Mouse (Mus musculus) bone marrow macrophage, adult 2 months (primary cell): Measurements from ENCODE around the gene Fgfr2. TPM values are rescaled to one million over a fixed set of nuclear protein-coding genes. Genes with fewer than 3 reads are reported as not detected.

Experiments used
- H3K27ac ChIP-seq: 2 replicates; pipeline ENCODE4 v1.5.1; 2012; ENCODE audit warnings: low read depth, low read length; ENCODE audit not compliant: insufficient read depth
- H3K4me1 ChIP-seq: 2 replicates; pipeline ENCODE4 v1.6.1; 2012; ENCODE audit warnings: low read length; ENCODE audit not compliant: control insufficient read depth, insufficient read depth
- H3K4me3 ChIP-seq: 2 replicates; pipeline ENCODE4 v1.5.1; 2012; ENCODE audit warnings: mild to moderate bottlenecking, low read length, moderate library complexity; ENCODE audit not compliant: insufficient read depth
- CTCF ChIP-seq: IDR thresholded peaks from 2 replicates; pipeline ENCODE4 v1.5.1; 2012; ENCODE audit warnings: low read depth, mild to moderate bottlenecking, low read length, moderate library complexity
- POLR2A ChIP-seq: IDR thresholded peaks from 2 replicates; pipeline ENCODE4 v1.6.1; 2012; ENCODE audit warnings: mild to moderate bottlenecking, low read depth, low read length, borderline replicate concordance
- polyA plus RNA-seq: library from polyadenylated mRNA; stranded (reverse); fragments of >200 nt; gene quantifications from 2 replicates; pipeline ENCODE4 v1.2.4, GENCODE M21; 2012; ENCODE audit not compliant: missing spikeins, insufficient read depth, insufficient read length

The Fgfr2 gene
- polyA plus RNA-seq, 1 experiment: 0.27 TPM

GRCm38 (mm10) chr7:130590081-130590828 lies 2532.9 kb downstream of the Fgfr2 start:
- no peak overlapping the region for H3K27ac ChIP-seq
- peaks cover 4% of the 10 kb centered on the region for H3K4me1 ChIP-seq
- no peak for TF ChIP-seq POLR2A
- no peak for TF ChIP-seq CTCF
- no peak overlapping the region for H3K4me3 ChIP-seq

GRCm38 (mm10) chr7:130586521-130587072 lies 2536.6 kb downstream of the Fgfr2 start:
- TF ChIP-seq POLR2A (no peak), CTCF (no peak)

GRCm38 (mm10) chr7:130578607-130579006 lies 2544.5 kb downstream of the Fgfr2 start:
- Histone ChIP-seq H3K4me1 (no peaks in the 10 kb centered on the region), H3K4me3 (no peak overlapping the region), H3K27ac (no peak overlapping the region)
- TF ChIP-seq CTCF: no peak
- TF ChIP-seq POLR2A: no peak

More at GRCm38 (mm10) chr7:130586521-130587072, 2536.6 kb downstream of the Fgfr2 start:
- Histone ChIP-seq H3K4me1 (peaks cover 4% of the 10 kb centered on the region), H3K27ac (no peak overlapping the region), H3K4me3 (no peak overlapping the region)

GRCm38 (mm10) chr7:130578066-130578465 lies 2545.1 kb downstream of the Fgfr2 start:
- no peaks in the 10 kb centered on the region for H3K4me1 ChIP-seq
- no peak overlapping the region for H3K27ac ChIP-seq
- H3K4me3 ChIP-seq: no peak overlapping the region
- TF ChIP-seq POLR2A (no peak), CTCF (no peak)

DNA sequence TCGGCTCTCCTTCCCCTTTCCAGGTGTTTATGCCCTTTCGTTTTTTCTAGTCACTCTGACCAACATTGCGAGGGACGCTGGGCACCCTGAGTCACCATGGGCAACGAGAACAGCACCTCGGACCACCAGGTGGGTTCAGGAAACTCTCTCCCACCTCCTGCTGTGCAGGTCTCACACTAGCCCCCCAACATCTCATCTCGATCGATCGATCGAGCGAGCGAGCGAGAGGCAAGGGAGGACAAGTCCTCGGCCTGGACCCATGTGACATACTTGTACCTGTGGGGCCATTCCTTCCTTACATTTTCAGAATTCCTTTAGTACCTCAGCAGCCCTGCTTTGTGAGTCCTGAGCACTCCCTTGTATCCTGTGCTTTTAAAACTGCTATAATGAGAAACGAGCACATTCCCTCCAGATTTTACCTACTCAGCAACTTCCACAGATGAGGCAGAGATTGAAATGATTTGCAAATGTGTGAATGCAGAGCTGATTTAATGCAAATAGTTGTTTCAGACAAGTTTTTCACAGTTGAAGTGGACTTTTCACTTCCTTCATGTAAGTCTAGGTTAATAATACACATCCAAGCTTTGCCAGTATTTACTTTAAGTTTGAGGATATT lies 2545.7 kb downstream of the Fgfr2 start, which contains the start of gene Tacc2:
Gene Tacc2 (plus strand): TSS at position 51 of the 616 bp plus-strand sequence.
- H3K4me1 ChIP-seq: no peaks in the 10 kb centered on the region
- TF ChIP-seq POLR2A (no peak), CTCF (no peak)
- no peak within 1 kb of the TSS for H3K27ac ChIP-seq
- H3K4me3 ChIP-seq: peak within 1 kb of the TSS; percentile 21; the same call in 1 of the 2 replicates

- no peaks in the 10 kb centered on the region for H3K4me1 ChIP-seq
- no peak overlapping the region for H3K27ac ChIP-seq
- peak overlapping the region; percentile 21; the same call in 1 of the 2 replicates for H3K4me3 ChIP-seq
- no peak for TF ChIP-seq CTCF
- no peak for TF ChIP-seq POLR2A
These were observed 2546.2 kb downstream of the Fgfr2 start for GRCm38 (mm10) chr7:130576981-130577380.

DNA sequence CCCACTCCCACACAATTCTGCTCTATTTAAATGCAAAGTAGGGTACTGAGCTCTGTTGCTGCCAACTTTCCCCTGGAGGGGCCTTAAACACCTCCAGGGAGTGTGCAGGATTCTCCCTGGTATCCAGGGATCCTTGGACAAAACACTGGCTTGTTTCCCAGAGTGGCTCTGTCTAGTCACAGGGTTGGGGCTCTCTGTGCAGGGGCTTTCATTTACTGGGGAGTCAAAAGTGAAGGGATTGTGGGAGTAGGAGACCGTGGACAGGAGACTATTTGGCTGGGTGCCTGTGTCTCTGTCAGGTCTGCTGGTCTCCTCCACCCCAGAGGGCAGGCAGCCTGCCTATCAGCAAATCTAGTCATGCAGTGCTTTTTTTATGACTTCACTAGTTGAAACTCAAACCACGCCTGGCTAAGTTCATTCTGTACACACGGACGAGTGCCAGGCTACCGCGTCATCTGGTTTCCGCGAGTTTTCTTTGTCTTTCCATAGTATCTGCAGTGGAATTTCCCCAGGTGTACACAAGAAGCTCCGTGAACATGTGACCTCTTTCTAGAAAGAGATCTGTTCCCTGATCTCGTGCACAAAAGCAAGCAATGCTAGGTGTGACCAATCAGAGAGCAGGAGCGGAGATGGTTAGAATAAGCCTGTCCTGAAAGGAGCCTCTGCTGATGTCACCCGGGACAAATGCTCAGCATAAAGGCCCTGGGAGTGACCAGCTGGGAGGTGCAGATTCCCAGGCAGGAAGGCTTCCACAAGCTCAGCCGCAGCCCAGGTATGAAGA lies 2548.7 kb downstream of the Fgfr2 start:
- TF ChIP-seq POLR2A: no peak
- no peak for TF ChIP-seq CTCF
- Histone ChIP-seq H3K4me3 (no peak overlapping the region), H3K4me1 (no peaks in the 10 kb centered on the region), H3K27ac (no peak overlapping the region)

DNA sequence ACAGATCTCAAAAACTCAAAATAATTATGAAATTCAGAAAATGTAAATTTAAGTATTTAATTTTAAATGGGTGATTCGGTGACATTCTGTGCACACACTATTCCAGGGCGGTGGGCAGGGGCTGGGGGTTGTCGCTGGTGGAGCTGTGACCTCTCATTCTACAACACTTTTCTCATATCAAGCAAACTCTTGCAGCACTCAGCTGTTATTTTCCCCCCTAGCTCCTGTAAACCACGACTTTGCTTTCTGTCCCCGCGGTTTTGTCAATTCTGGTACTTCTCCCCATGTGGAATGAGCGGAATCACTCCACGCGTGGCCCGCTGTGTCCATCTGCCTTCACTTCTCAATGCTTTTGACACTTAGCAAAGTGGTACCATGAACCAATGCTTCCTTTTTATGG lies 2549.4 kb downstream of the Fgfr2 start:
- TF ChIP-seq CTCF (no peak), POLR2A (no peak)
- H3K4me3 ChIP-seq: no peak overlapping the region

GRCm38 (mm10) chr7:130572821-130573220 lies 2550.3 kb downstream of the Fgfr2 start, which contains the start of gene Nsmce4a:
Gene Nsmce4a (minus strand): TSS chr7:130573118.
- Histone ChIP-seq H3K27ac (no peak within 1 kb of the TSS), H3K4me3 (no peak within 1 kb of the TSS), H3K4me1 (no peaks in the 10 kb centered on the region)
- TF ChIP-seq CTCF (no peak), POLR2A (no peak)

More for the DNA sequence above, 2549.4 kb downstream of the Fgfr2 start:
- Histone ChIP-seq H3K27ac (no peak overlapping the region), H3K4me1 (no peaks in the 10 kb centered on the region)
